Mouse (Mus musculus) embryonic facial prominence, embryonic 15.5 days (tissue): ENCODE measurements around the gene Inhba. TPM values are rescaled to one million over a fixed set of nuclear protein-coding genes. Genes with fewer than 3 reads are reported as not detected.

ENCODE experiments used
- ATAC-seq: fragments of 200-750 bp; cut with Nextera tagmentation; 2 replicates; pipeline ENCODE4 v1.8.0; 2017; ENCODE audit warnings: low read depth, moderate TSS enrichment; ENCODE audit not compliant: insufficient number of reproducible peaks, low FRiP score, low TSS enrichment
- H3K27ac ChIP-seq: fragments of 300-500 bp; sonication (generic); replicated peaks from 2 replicates; pipeline ENCODE4 v1.5.1; 2015; ENCODE audit warnings: mild to moderate bottlenecking, inconsistent platforms
- H3K27me3 ChIP-seq: fragments of 300-500 bp; sonication (generic); 2 replicates; pipeline ENCODE4 v1.6.1; 2015; ENCODE audit warnings: inconsistent platforms
- H3K36me3 ChIP-seq: fragments of 300-500 bp; sonication (generic); 2 replicates; pipeline ENCODE4 v1.6.1; 2015; ENCODE audit warnings: mild to moderate bottlenecking, inconsistent platforms
- H3K4me1 ChIP-seq: fragments of 300-500 bp; sonication (generic); 2 replicates; pipeline ENCODE4 v1.6.1; 2015; ENCODE audit warnings: inconsistent platforms
- H3K4me2 ChIP-seq: fragments of 300-500 bp; sonication (generic); replicated peaks from 2 replicates; pipeline ENCODE4 v1.6.1; 2015; ENCODE audit warnings: mild to moderate bottlenecking, inconsistent platforms
- H3K4me3 ChIP-seq: fragments of 300-500 bp; sonication (generic); replicated peaks from 2 replicates; pipeline ENCODE4 v1.5.1; 2015; ENCODE audit warnings: mild to moderate bottlenecking, inconsistent platforms
- H3K9ac ChIP-seq: fragments of 300-500 bp; sonication (generic); 2 replicates; pipeline ENCODE4 v1.6.1; 2015; ENCODE audit warnings: inconsistent platforms
- H3K9me3 ChIP-seq: fragments of 300-500 bp; sonication (generic); replicated peaks from 2 replicates; pipeline ENCODE4 v1.6.1; 2016; ENCODE audit warnings: inconsistent platforms
- WGBS: fragments of 180-500 bp; shearing (Covaris S2); methylation state at CpG from one replicate; pipeline ENCODE4 v1.1.7; 2015; 5-methylcytosine and 5-hydroxymethylcytosine counted together
- polyA plus RNA-seq: library from polyadenylated mRNA; unstranded; fragments of >200 nt; fragmentation: Nextera tagmentation; extraction: Ambion mirVana; gene quantifications from 2 replicates; pipeline ENCODE4 v1.2.1, GENCODE M21; 2015

Gene Inhba
- polyA plus RNA-seq, 1 experiment from 2014 or later, result 21.6 TPM

- H3K4me3 ChIP-seq, result no peak overlapping the region
- peak overlapping the region; percentile 8; the same call in 1 of the 2 replicates for H3K4me2 ChIP-seq
- no peak overlapping the region for H3K27ac ChIP-seq
- 49% methylated on average over 13 of the region's 13 CpGs for WGBS
- H3K27me3 ChIP-seq, result no peaks in the 10 kb centered on the region
- no peak for ATAC-seq
- H3K9me3 ChIP-seq, result no peaks in the 10 kb centered on the region
- H3K36me3 ChIP-seq, result 0 out of 2 replicates have a peak, but pooled peaks cover 3% of the 10 kb centered on the region
- no peak overlapping the region for H3K9ac ChIP-seq
- peaks cover 3% of the 10 kb centered on the region; the same call in 1 of the 2 replicates for H3K4me1 ChIP-seq
Measured at GRCm38 (mm10) chr13:16023070-16024039, 11.7 kb downstream of the Inhba start.

- Histone ChIP-seq H3K27me3 (no peaks in the 10 kb centered on the region), H3K27ac (no peak overlapping the region)
- 62% methylated on average over 5 of the region's 5 CpGs for WGBS
Measured at GRCm38 (mm10) chr13:16030557-16031057, 19.0 kb downstream of the Inhba start.

GRCm38 (mm10) chr13:16032425-16032824 is 20.8 kb downstream of the Inhba start:
- ATAC-seq, result no peak
- Histone ChIP-seq H3K27ac (no peak overlapping the region), H3K9me3 (no peaks in the 10 kb centered on the region), H3K4me3 (no peak overlapping the region), H3K4me2 (no peak overlapping the region), H3K36me3 (no peaks in the 10 kb centered on the region), H3K27me3 (no peaks in the 10 kb centered on the region), H3K4me1 (no peaks in the 10 kb centered on the region), H3K9ac (no peak overlapping the region)

More at GRCm38 (mm10) chr13:16030557-16031057, 19.0 kb downstream of the Inhba start:
- no peaks in the 10 kb centered on the region for H3K4me1 ChIP-seq
- H3K9me3 ChIP-seq, result no peaks in the 10 kb centered on the region
- H3K36me3 ChIP-seq, result 0 out of 2 replicates have a peak, but pooled peaks cover 3% of the 10 kb centered on the region
- no peak overlapping the region for H3K9ac ChIP-seq
- no peak overlapping the region for H3K4me3 ChIP-seq
- ATAC-seq, result no peak
- no peak overlapping the region for H3K4me2 ChIP-seq

- WGBS, result 52% methylated on average over 6 of the region's 6 CpGs
- Histone ChIP-seq H3K36me3 (no peaks in the 10 kb centered on the region), H3K4me1 (no peaks in the 10 kb centered on the region), H3K4me2 (no peak overlapping the region), H3K27ac (no peak overlapping the region), H3K9me3 (no peaks in the 10 kb centered on the region), H3K4me3 (no peak overlapping the region), H3K9ac (no peak overlapping the region), H3K27me3 (no peaks in the 10 kb centered on the region)
- no peak for ATAC-seq
Measured at GRCm38 (mm10) chr13:16032935-16033592, 21.4 kb downstream of the Inhba start.

DNA sequence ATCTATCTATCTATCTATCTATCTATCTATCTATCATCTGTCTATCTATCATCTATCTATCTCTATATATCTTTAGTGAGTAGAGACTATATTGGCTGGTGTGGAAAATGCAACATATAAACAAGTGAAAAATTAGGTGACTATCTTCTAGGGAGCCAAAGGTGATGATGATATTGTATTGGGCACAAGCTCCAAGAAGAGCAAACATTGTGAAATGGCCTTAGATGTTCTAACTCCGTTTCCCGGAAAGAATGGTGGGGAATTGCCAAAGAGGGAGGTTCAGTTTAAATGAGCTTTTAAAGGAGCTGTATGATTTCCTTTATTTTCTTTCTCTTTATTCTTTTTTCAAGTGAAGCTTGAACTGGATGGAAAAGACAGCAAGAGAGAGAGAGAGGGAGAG is 57.4 kb downstream of the Inhba start:
- no peak for ATAC-seq
- Histone ChIP-seq H3K36me3 (no peaks in the 10 kb centered on the region), H3K9me3 (no peaks in the 10 kb centered on the region), H3K4me3 (no peak overlapping the region), H3K4me2 (no peak overlapping the region), H3K27me3 (no peaks in the 10 kb centered on the region), H3K4me1 (no peaks in the 10 kb centered on the region), H3K27ac (no peak overlapping the region), H3K9ac (no peak overlapping the region)
- 84% methylated on average over 2 of the region's 2 CpGs for WGBS

- ATAC-seq, result no peak
- no peak overlapping the region for H3K4me2 ChIP-seq
- no peaks in the 10 kb centered on the region for H3K4me1 ChIP-seq
- no peaks in the 10 kb centered on the region for H3K9me3 ChIP-seq
- H3K27me3 ChIP-seq, result no peaks in the 10 kb centered on the region
- no peak overlapping the region for H3K4me3 ChIP-seq
- no peak overlapping the region for H3K27ac ChIP-seq
- WGBS, result 58% methylated on average over 5 of the region's 5 CpGs
- H3K9ac ChIP-seq, result no peak overlapping the region
- H3K36me3 ChIP-seq, result no peaks in the 10 kb centered on the region
Measured at GRCm38 (mm10) chr13:16077276-16077675, 65.6 kb downstream of the Inhba start.

DNA sequence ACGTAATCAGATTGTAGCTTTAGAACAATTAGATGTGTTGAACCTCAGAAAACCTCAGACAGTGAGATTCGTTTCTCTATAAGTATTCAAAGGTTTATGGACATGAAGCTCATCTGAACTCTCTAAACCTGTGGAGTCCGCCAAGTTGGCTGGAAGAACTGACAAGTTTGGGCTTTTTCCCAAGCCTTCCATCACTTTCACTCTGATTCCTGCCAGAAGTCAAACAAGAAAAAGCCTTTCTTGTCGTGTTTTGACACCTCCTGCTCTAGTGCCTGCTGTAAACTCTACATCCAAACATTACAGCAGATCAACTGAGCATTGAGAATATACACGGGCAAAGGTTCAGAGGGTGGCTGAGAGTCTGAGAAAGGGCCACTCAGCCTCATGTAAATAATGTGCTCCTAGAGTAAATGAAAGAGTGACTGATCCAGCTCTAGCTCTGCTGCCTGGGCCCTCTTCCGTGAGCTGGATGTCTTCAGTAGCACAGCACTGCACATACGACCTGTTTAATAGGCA is 66.6 kb downstream of the Inhba start:
- Histone ChIP-seq H3K4me2 (no peak overlapping the region), H3K4me3 (no peak overlapping the region), H3K36me3 (no peaks in the 10 kb centered on the region), H3K27me3 (no peaks in the 10 kb centered on the region), H3K27ac (no peak overlapping the region), H3K9ac (no peak overlapping the region), H3K9me3 (no peaks in the 10 kb centered on the region), H3K4me1 (no peaks in the 10 kb centered on the region)
- ATAC-seq, result no peak
- 69% methylated on average over 7 of the region's 7 CpGs for WGBS

GRCm38 (mm10) chr13:16080205-16080604 is 68.6 kb downstream of the Inhba start:
- WGBS, result 47% methylated on average over 2 of the region's 2 CpGs
- H3K9ac ChIP-seq, result no peak overlapping the region
- no peaks in the 10 kb centered on the region for H3K27me3 ChIP-seq
- no peak overlapping the region for H3K27ac ChIP-seq
- H3K4me1 ChIP-seq, result no peaks in the 10 kb centered on the region
- H3K4me2 ChIP-seq, result no peak overlapping the region
- H3K4me3 ChIP-seq, result no peak overlapping the region
- no peak for ATAC-seq
- H3K9me3 ChIP-seq, result no peaks in the 10 kb centered on the region
- H3K36me3 ChIP-seq, result no peaks in the 10 kb centered on the region
